Mouse (Mus musculus) limb, embryonic 14.5 days (tissue): ENCODE results near the gene Hsd17b14. TPM values are rescaled to one million over a fixed set of nuclear protein-coding genes. Genes with fewer than 3 reads are reported as not detected.
A peak's percentile ranks its signal among the peaks of the same experiment; 100 is the strongest.

Experiments
- ATAC-seq: fragments of 200-750 bp; cut with Nextera tagmentation; 2 replicates; pipeline ENCODE4 v1.8.0; 2017; ENCODE audit warnings: low read depth, moderate number of reproducible peaks, moderate TSS enrichment; ENCODE audit not compliant: low FRiP score
- DNase-seq: peaks from one replicate; pipeline ENCODE4 v3.0.0-alpha.2; 2015; ENCODE audit warnings: low spot score
- H3K27ac ChIP-seq: fragments of 300-500 bp; sonication (generic); replicated peaks from 2 replicates; pipeline ENCODE4 v1.5.1; 2014; ENCODE audit warnings: low read depth, mild to moderate bottlenecking, low read length, moderate library complexity, mixed read lengths
- H3K27me3 ChIP-seq: fragments of 300-500 bp; sonication (generic); 2 replicates; pipeline ENCODE4 v1.6.1; 2014; ENCODE audit warnings: low read length, mixed read lengths; ENCODE audit not compliant: control insufficient read depth, insufficient read depth
- H3K36me3 ChIP-seq: fragments of 300-500 bp; sonication (generic); 2 replicates; pipeline ENCODE4 v1.6.1; 2014; ENCODE audit warnings: mild to moderate bottlenecking, low read length, moderate library complexity, mixed read lengths; ENCODE audit not compliant: control insufficient read depth, insufficient read depth
- H3K4me1 ChIP-seq: fragments of 300-500 bp; sonication (generic); 2 replicates; pipeline ENCODE4 v1.6.1; 2014; ENCODE audit warnings: antibody characterized with exemption, low read length, mixed read lengths; ENCODE audit not compliant: control insufficient read depth, insufficient read depth
- H3K4me2 ChIP-seq: fragments of 300-500 bp; sonication (generic); replicated peaks from 2 replicates; pipeline ENCODE4 v1.6.1; 2014; ENCODE audit warnings: low read depth, mild to moderate bottlenecking, low read length, moderate library complexity; ENCODE audit not compliant: severe bottlenecking
- H3K4me3 ChIP-seq: fragments of 300-500 bp; sonication (generic); replicated peaks from 2 replicates; pipeline ENCODE4 v1.5.1; 2014; ENCODE audit warnings: low read length
- H3K9ac ChIP-seq: fragments of 300-500 bp; sonication (generic); 2 replicates; pipeline ENCODE4 v1.6.1; 2014; ENCODE audit warnings: mild to moderate bottlenecking, low read depth, low read length, moderate library complexity; ENCODE audit not compliant: severe bottlenecking
- H3K9me3 ChIP-seq: fragments of 300-500 bp; sonication (generic); 2 replicates; pipeline ENCODE4 v1.6.1; 2016; ENCODE audit warnings: low read length; ENCODE audit not compliant: control insufficient read depth
- POLR2A ChIP-seq: fragments of 200-500 bp; IDR thresholded peaks from 2 replicates; pipeline ENCODE4 v1.8.0; 2012; ENCODE audit warnings: inconsistent platforms, mild to moderate bottlenecking, moderate library complexity, borderline replicate concordance; ENCODE audit not compliant: insufficient read depth, insufficient read length; ENCODE audit errors: extremely low read depth
- WGBS: fragments of 180-500 bp; shearing (Covaris S2); extraction: QIAGEN DNeasy Blood & Tissue Kit; methylation state at CpG from one replicate; pipeline ENCODE4 v1.1.7; 2014; 5-methylcytosine and 5-hydroxymethylcytosine counted together
- polyA plus RNA-seq, 2 experiments: library from polyadenylated mRNA; depleted of rRNA in 1 of 2; stranded (reverse) in 1 of 2; unstranded in 1 of 2; fragments of >200 nt; fragmentation: Nextera tagmentation in 1 of 2; extraction: Ambion mirVana in 1 of 2; gene quantifications; 2 replicates each; pipeline versions ENCODE4 v1.2.1 to v1.2.3; 2012 to 2014

Hsd17b14 gene
- polyA plus RNA-seq, 2 experiments = 0.92 to 1.2 TPM

- ATAC-seq = no peak
- 65% methylated on average over 8 of the region's 8 CpGs for WGBS
- no peaks in the 10 kb centered on the region for H3K36me3 ChIP-seq
- H3K27ac ChIP-seq = no peak overlapping the region
- TF ChIP-seq POLR2A = no peak
- DNase-seq = no peak
- H3K4me2 ChIP-seq = no peak overlapping the region
- no peaks in the 10 kb centered on the region for H3K4me1 ChIP-seq
- H3K9ac ChIP-seq = no peak overlapping the region
- H3K27me3 ChIP-seq = no peaks in the 10 kb centered on the region
- no peak overlapping the region for H3K4me3 ChIP-seq
- no peaks in the 10 kb centered on the region for H3K9me3 ChIP-seq
These were observed 1.2 kb upstream of the Hsd17b14 start for GRCm38 (mm10) chr7:45553519-45553918.

GRCm38 (mm10) chr7:45553990-45554389 lies 703 bp upstream of the Hsd17b14 start:
- Histone ChIP-seq H3K27ac (no peak overlapping the region), H3K36me3 (no peaks in the 10 kb centered on the region), H3K4me2 (no peak overlapping the region), H3K27me3 (no peaks in the 10 kb centered on the region), H3K4me1 (no peaks in the 10 kb centered on the region), H3K9me3 (no peaks in the 10 kb centered on the region), H3K9ac (no peak overlapping the region), H3K4me3 (no peak overlapping the region)
- TF ChIP-seq POLR2A = no peak
- ATAC-seq = no peak
- WGBS = 78% methylated on average over 2 of the region's 2 CpGs
- DNase-seq = no peak

GRCm38 (mm10) chr7:45555787-45556186 lies 1.1 kb downstream of the Hsd17b14 start:
- Histone ChIP-seq H3K36me3 (no peaks in the 10 kb centered on the region), H3K4me2 (no peak overlapping the region), H3K4me1 (no peaks in the 10 kb centered on the region), H3K9me3 (no peaks in the 10 kb centered on the region), H3K9ac (no peak overlapping the region), H3K27ac (no peak overlapping the region), H3K4me3 (no peak overlapping the region), H3K27me3 (no peaks in the 10 kb centered on the region)
- WGBS = 25% methylated on average over 8 of the region's 8 CpGs
- no peak for TF ChIP-seq POLR2A
- no peak for ATAC-seq
- peak; percentile 69 for DNase-seq

DNA sequence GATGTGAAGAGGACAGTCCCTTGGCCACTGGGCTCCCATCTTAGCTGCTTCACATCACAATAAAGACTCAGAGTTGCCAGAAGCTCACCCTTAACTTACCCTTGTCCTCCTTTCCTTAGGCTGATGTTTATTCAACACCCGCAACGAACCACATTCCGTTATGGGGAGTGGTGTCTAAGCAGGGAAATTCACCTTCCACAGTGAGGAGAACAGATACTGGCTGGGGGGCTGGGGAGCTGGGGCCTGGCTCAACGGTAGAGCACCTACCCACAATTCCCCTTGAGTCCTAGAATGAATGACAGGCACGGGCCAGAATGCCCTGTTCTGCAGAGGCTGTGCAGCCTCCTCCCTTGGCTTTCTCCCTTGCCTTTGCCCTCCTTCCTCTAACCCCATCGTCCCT lies 4.2 kb downstream of the Hsd17b14 start:
- no peak for TF ChIP-seq POLR2A
- no peak overlapping the region for H3K4me2 ChIP-seq
- no peaks in the 10 kb centered on the region for H3K4me1 ChIP-seq
- ATAC-seq (no peak), DNase-seq (no peak)
- no peak overlapping the region for H3K9ac ChIP-seq
- WGBS = 43% methylated on average over 6 of the region's 6 CpGs
- H3K9me3 ChIP-seq = no peaks in the 10 kb centered on the region
- H3K36me3 ChIP-seq = no peaks in the 10 kb centered on the region
- no peak overlapping the region for H3K4me3 ChIP-seq
- no peak overlapping the region for H3K27ac ChIP-seq
- no peaks in the 10 kb centered on the region for H3K27me3 ChIP-seq

GRCm38 (mm10) chr7:45560241-45560640 lies 5.5 kb downstream of the Hsd17b14 start:
- no peak overlapping the region for H3K4me3 ChIP-seq
- H3K9ac ChIP-seq = no peak overlapping the region
- H3K9me3 ChIP-seq = no peaks in the 10 kb centered on the region

More at GRCm38 (mm10) chr7:45560241-45560640, 5.5 kb downstream of the Hsd17b14 start:
- DNase-seq (no peak), ATAC-seq (no peak)
- H3K4me1 ChIP-seq = no peaks in the 10 kb centered on the region
- TF ChIP-seq POLR2A = no peak
- no peak overlapping the region for H3K27ac ChIP-seq
- no peak overlapping the region for H3K4me2 ChIP-seq
- H3K36me3 ChIP-seq = no peaks in the 10 kb centered on the region
- 82% methylated on average over 7 of the region's 7 CpGs for WGBS
- no peaks in the 10 kb centered on the region for H3K27me3 ChIP-seq
